Mouse (Mus musculus): Measurements from ENCODE around the gene Txndc11. TPM values are rescaled to one million over a fixed set of nuclear protein-coding genes. Genes with fewer than 3 reads are reported as not detected.
"Not testable (repeated sequence)": the region's sequence is repeated elsewhere in the genome, so short reads cannot be mapped to it uniquely, and the experiment has no call there.

Txndc11 gene
- polyA plus RNA-seq (2017; shearing (Covaris generic)), result 1 to 10 TPM; 7.9 to 8.2 TPM

GRCm38 (mm10) chr16:11134348-11135344 lies at the start of gene Txndc11:
Txndc11 (minus strand) TSS chr16:11134650.
- ATAC-seq, result peak; percentile 94

- peak; percentile 27 for ATAC-seq
These were observed 43.0 kb upstream of the Txndc11 start for GRCm38 (mm10) chr16:11177404-11177803.

- ATAC-seq, result no peak
These were observed 42.4 kb upstream of the Txndc11 start for GRCm38 (mm10) chr16:11176884-11177244.

GRCm38 (mm10) chr16:11176208-11176883 lies 41.9 kb upstream of the Txndc11 start, which contains the start of gene Zc3h7a:
Zc3h7a (minus strand) TSS chr16:11176393.
- peak; percentile 86 for ATAC-seq

GRCm38 (mm10) chr16:11175489-11176207 lies 41.2 kb upstream of the Txndc11 start:
- ATAC-seq, result peak; percentile 14

GRCm38 (mm10) chr16:11175100-11175488 lies 40.6 kb upstream of the Txndc11 start:
- no peak for ATAC-seq

GRCm38 (mm10) chr16:11174671-11175081 lies 40.2 kb upstream of the Txndc11 start:
- ATAC-seq, result peak; percentile 10

- no peak for ATAC-seq
These were observed 37.2 kb upstream of the Txndc11 start for GRCm38 (mm10) chr16:11171679-11172078.

GRCm38 (mm10) chr16:11166431-11166830 lies 32.0 kb upstream of the Txndc11 start:
- no peak for ATAC-seq

GRCm38 (mm10) chr16:11164695-11165255 lies 30.3 kb upstream of the Txndc11 start:
- no peak for ATAC-seq

- ATAC-seq, result peak; percentile 96
These were observed 23.3 kb upstream of the Txndc11 start for GRCm38 (mm10) chr16:11157721-11158120.

- ATAC-seq, result no peak
These were observed 20.1 kb upstream of the Txndc11 start for GRCm38 (mm10) chr16:11154500-11154899.

- not testable (repeated sequence) for ATAC-seq
These were observed 9.4 kb upstream of the Txndc11 start for GRCm38 (mm10) chr16:11143706-11144483.

GRCm38 (mm10) chr16:11133476-11134347 lies 738 bp downstream of the Txndc11 start:
- no peak for ATAC-seq

GRCm38 (mm10) chr16:11132839-11133238 lies 1.6 kb downstream of the Txndc11 start:
- ATAC-seq, result no peak

GRCm38 (mm10) chr16:11128301-11128700 lies 6.1 kb downstream of the Txndc11 start:
- ATAC-seq, result no peak

- no peak for ATAC-seq
These were observed 9.1 kb downstream of the Txndc11 start for GRCm38 (mm10) chr16:11125371-11125770.

- ATAC-seq, result no peak
These were observed 10.3 kb downstream of the Txndc11 start for GRCm38 (mm10) chr16:11124110-11124509.

- ATAC-seq, result no peak
These were observed 11.8 kb downstream of the Txndc11 start for GRCm38 (mm10) chr16:11122625-11123024.

- peak; percentile 43 for ATAC-seq
These were observed 25.2 kb downstream of the Txndc11 start for GRCm38 (mm10) chr16:11109198-11109740.

All from activated CD4-positive, CD25-positive, alpha-beta regulatory T cell, adult 4 months (primary cell).